Mouse (Mus musculus) lung, adult 2 months (tissue): ENCODE data around the gene Cep295nl. TPM values are rescaled to one million over a fixed set of nuclear protein-coding genes. Genes with fewer than 3 reads are reported as not detected.

Experiments
- DNase-seq: peaks from one replicate; pipeline ENCODE4 v3.0.0; 2022
- H3K4me1 ChIP-seq: fragments of 200-500 bp; 2 replicates; pipeline ENCODE4 v1.6.1; 2011; ENCODE audit warnings: low read length; ENCODE audit not compliant: control insufficient read depth, insufficient read depth
- H3K4me3 ChIP-seq: fragments of 200-500 bp; replicated peaks from 2 replicates; pipeline ENCODE3; 2011; ENCODE audit warnings: low read depth, mild to moderate bottlenecking, control low read depth, low read length; ENCODE audit errors: extremely low read depth
- CTCF ChIP-seq: fragments of 200-500 bp; IDR thresholded peaks from 2 replicates; pipeline ENCODE4 v1.5.1; 2011; ENCODE audit warnings: mild to moderate bottlenecking, low read length, control low read depth; ENCODE audit not compliant: insufficient read depth
- POLR2A ChIP-seq: fragments of 200-500 bp; IDR thresholded peaks from 2 replicates; pipeline ENCODE4 v1.6.1; 2011; ENCODE audit warnings: low read depth, mild to moderate bottlenecking, control low read depth, low read length, borderline replicate concordance; ENCODE audit errors: extremely low read depth
- WGBS: fragments of 180-500 bp; shearing (Covaris S2); methylation state at CpG from one replicate; pipeline ENCODE4 v1.1.7; 2018; 5-methylcytosine and 5-hydroxymethylcytosine counted together
- polyA plus RNA-seq: library from polyadenylated mRNA; depleted of rRNA; stranded (reverse); fragments of >200 nt; gene quantifications from 2 replicates; pipeline ENCODE4 v1.2.3, GENCODE M21; 2012; rRNA removed

Cep295nl gene
- polyA plus RNA-seq, 1 experiment, result 0.32 TPM

GRCm38 (mm10) chr11:118285791-118286190 is 56.5 kb downstream of the Cep295nl start:
- WGBS, result 82% methylated on average over 13 of the region's 13 CpGs
- H3K4me1 ChIP-seq, result peaks cover 13% of the 10 kb centered on the region
- no peak overlapping the region for H3K4me3 ChIP-seq
- TF ChIP-seq POLR2A (no peak), CTCF (no peak)
- DNase-seq, result peak; percentile 51

Other genes with a start within 250 kb of the Cep295nl start
- 0.03 and 0.18 TPM in 2 replicates for gene Dnah17, start 211.9 kb downstream of the Cep295nl start, polyA plus RNA-seq
- 23.1 and 24.0 TPM in 2 replicates for gene Cyth1, start 93.9 kb downstream of the Cep295nl start, polyA plus RNA-seq
- 18.2 and 19.0 TPM in 2 replicates for gene Usp36, start 52.3 kb downstream of the Cep295nl start, polyA plus RNA-seq
- 353 and 397 TPM in 2 replicates for gene Timp2, start 13.2 kb upstream of the Cep295nl start, polyA plus RNA-seq
- 259 and 311 TPM in 2 replicates for gene Lgals3bp, start 59.6 kb upstream of the Cep295nl start, polyA plus RNA-seq
- gene Cant1, start 76.6 kb upstream of the Cep295nl start, polyA plus RNA-seq, result 55.9 and 61.9 TPM in 2 replicates
- gene C1qtnf1, start 85.7 kb upstream of the Cep295nl start, polyA plus RNA-seq, result 17.9 and 21.8 TPM in 2 replicates
- gene Engase, start 134.3 kb upstream of the Cep295nl start, polyA plus RNA-seq, result 12.9 and 17.0 TPM in 2 replicates